Mouse (Mus musculus) naive thymus-derived CD4-positive, alpha-beta T cell, adult 2 months (primary cell): ENCODE data around the gene Gapvd1.
"Not testable (repeated sequence)": the region's sequence is repeated elsewhere in the genome, so short reads cannot be mapped to it uniquely, and the experiment has no call there.

Experiments used
- DNase-seq: peaks from one replicate; pipeline ENCODE4 v3.0.0-alpha.2; 2011; ENCODE audit warnings: low read depth

Gapvd1 gene

GRCm38 (mm10) chr2:34771368-34772226, 16.6 kb upstream of the Gapvd1 start, which contains the start of gene Hspa5:
Hspa5 (plus strand) TSS chr2:34771970.
- peak; percentile 99 for DNase-seq

GRCm38 (mm10) chr2:34770951-34771350, 15.9 kb upstream of the Gapvd1 start:
- no peak for DNase-seq

GRCm38 (mm10) chr2:34770049-34770448, 15.0 kb upstream of the Gapvd1 start:
- DNase-seq: no peak

GRCm38 (mm10) chr2:34764801-34765200, 9.8 kb upstream of the Gapvd1 start:
- DNase-seq: no peak

- no peak for DNase-seq
Measured at GRCm38 (mm10) chr2:34762872-34763271, 7.8 kb upstream of the Gapvd1 start.

- DNase-seq: no peak
Measured at GRCm38 (mm10) chr2:34762174-34762573, 7.1 kb upstream of the Gapvd1 start.

GRCm38 (mm10) chr2:34761272-34761671, 6.2 kb upstream of the Gapvd1 start:
- DNase-seq: not testable (repeated sequence)

- no peak for DNase-seq
Measured at GRCm38 (mm10) chr2:34757341-34757740, 2.3 kb upstream of the Gapvd1 start.

GRCm38 (mm10) chr2:34753811-34754550, 1.1 kb downstream of the Gapvd1 start:
- peak; percentile 88 for DNase-seq

- DNase-seq: no peak
Measured at GRCm38 (mm10) chr2:34750245-34750644, 4.8 kb downstream of the Gapvd1 start.

- no peak for DNase-seq
Measured at GRCm38 (mm10) chr2:34748479-34748878, 6.6 kb downstream of the Gapvd1 start.

- peak; percentile 38 for DNase-seq
Measured at GRCm38 (mm10) chr2:34745673-34746072, 9.4 kb downstream of the Gapvd1 start.

GRCm38 (mm10) chr2:34744476-34744875, 10.6 kb downstream of the Gapvd1 start:
- DNase-seq: peak; percentile 60

- DNase-seq: no peak
Measured at GRCm38 (mm10) chr2:34742675-34743074, 12.4 kb downstream of the Gapvd1 start.

GRCm38 (mm10) chr2:34741390-34742159, 13.5 kb downstream of the Gapvd1 start:
- DNase-seq: no peak

GRCm38 (mm10) chr2:34739684-34740391, 15.2 kb downstream of the Gapvd1 start:
- DNase-seq: no peak

GRCm38 (mm10) chr2:34737911-34738310, 17.1 kb downstream of the Gapvd1 start:
- DNase-seq: no peak

GRCm38 (mm10) chr2:34736626-34737025, 18.4 kb downstream of the Gapvd1 start:
- no peak for DNase-seq

GRCm38 (mm10) chr2:34727045-34727728, 27.8 kb downstream of the Gapvd1 start:
- no peak for DNase-seq

- no peak for DNase-seq
Measured at GRCm38 (mm10) chr2:34725269-34725668, 29.8 kb downstream of the Gapvd1 start.

- DNase-seq: peak; percentile 43
Measured at GRCm38 (mm10) chr2:34718196-34718595, 36.8 kb downstream of the Gapvd1 start.
